ENCODE assay signal across 25 mouse cellular contexts in the genomic region with DNA sequence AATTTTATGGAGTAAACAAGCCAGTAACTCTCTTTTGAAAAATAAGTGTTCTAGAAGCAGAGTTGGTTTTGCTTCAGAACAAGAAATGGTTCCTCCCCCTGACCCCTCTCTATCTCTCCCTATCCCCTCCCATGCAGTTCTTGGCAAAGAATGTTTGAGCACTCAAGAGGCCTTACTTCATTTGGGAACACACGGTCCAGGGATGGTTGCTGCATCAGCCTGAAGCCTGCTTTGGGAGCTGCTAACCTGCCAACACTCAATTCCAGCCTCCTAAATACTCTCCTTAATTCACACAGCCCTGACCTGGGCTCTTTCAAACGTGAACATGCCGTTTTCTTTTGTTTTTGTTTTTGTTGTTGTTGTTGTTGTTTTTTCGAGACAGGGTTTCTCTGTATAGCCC. TPM values are rescaled to one million over a fixed set of nuclear protein-coding genes. Genes with fewer than 3 reads are reported as not detected.
"Had no signal": no experiment of that assay in that cellular context is flagged by ENCODE, and none has a peak within 500 bp of the region (broad histone marks: within the 10 kb centered on the region; RNA-seq: fewer than 3 reads in every experiment).

No protein-coding gene starts in this region.

- H3K4me2 ChIP-seq: heart, embryonic 12.5 days; hindbrain, embryonic 13.5 days; hindbrain, embryonic 15.5 days; kidney, embryonic 15.5 days; limb, embryonic 13.5 days; limb, embryonic 15.5 days; liver, embryonic 12.5 days had no signal

- H3K4me1 ChIP-seq: hindbrain, embryonic 13.5 days; hindbrain, embryonic 15.5 days had no signal

- H3K9me3 ChIP-seq: heart, embryonic 12.5 days; hindbrain, embryonic 13.5 days; hindbrain, embryonic 15.5 days; kidney, embryonic 15.5 days; limb, embryonic 13.5 days; limb, embryonic 15.5 days; liver, embryonic 12.5 days had no signal

- DNase-seq: forebrain, postnatal 0 days; gastrocnemius, postnatal 14 days; gastrocnemius, postnatal 36 days; heart, adult 11 months; heart, adult 2 months; heart, postnatal 14 days; kidney, adult 11 months; kidney, adult 2 months; kidney, adult 9 months; kidney, postnatal 14 days; kidney, postnatal 36 days; layer of hippocampus, adult 9-11 months; layer of hippocampus, postnatal 36 days; left cerebral cortex, postnatal 4 days had no signal

- H3K27me3 ChIP-seq: heart, embryonic 12.5 days; hindbrain, embryonic 13.5 days; hindbrain, embryonic 15.5 days; kidney, embryonic 15.5 days; limb, embryonic 13.5 days; limb, embryonic 15.5 days had no signal

- H3K36me3 ChIP-seq: heart, embryonic 12.5 days; hindbrain, embryonic 13.5 days; hindbrain, embryonic 15.5 days; kidney, embryonic 15.5 days; limb, embryonic 13.5 days; limb, embryonic 15.5 days; liver, embryonic 12.5 days had no signal

- H3K27ac ChIP-seq: heart, adult 2 months; hindbrain, embryonic 13.5 days; hindbrain, embryonic 15.5 days; hindbrain, postnatal 0 days; kidney, embryonic 15.5 days; kidney, postnatal 0 days; limb, embryonic 13.5 days; limb, embryonic 15.5 days; liver, embryonic 12.5 days had no signal

- H3K4me3 ChIP-seq: heart, adult 2 months; heart, embryonic 12.5 days; hindbrain, embryonic 13.5 days; hindbrain, embryonic 15.5 days; kidney, embryonic 15.5 days; limb, embryonic 13.5 days; limb, embryonic 15.5 days; liver, embryonic 12.5 days had no signal

- H3K9ac ChIP-seq: forebrain, postnatal 0 days; heart, embryonic 12.5 days; hindbrain, embryonic 13.5 days; hindbrain, embryonic 15.5 days; kidney, embryonic 15.5 days; limb, embryonic 13.5 days; limb, embryonic 15.5 days; liver, embryonic 12.5 days had no signal

- ATAC-seq: hindbrain, postnatal 0 days; intestine, embryonic 16.5 days; liver, embryonic 12.5 days had no signal

RNA-seq across cellular contexts. Expression of gene Col17a1, which starts 33.0 kb away (rescaled TPM):
- total RNA-seq: hematopoietic stem cell, adult 5-6 weeks had no signal
